Mouse (Mus musculus): ENCODE results near the gene Fam187b. TPM values are rescaled to one million over a fixed set of nuclear protein-coding genes. Genes with fewer than 3 reads are reported as not detected.

The Fam187b gene
- polyA plus RNA-seq, 1 experiment from 2014 or later, result 2.4 TPM

Other genes starting within 250 kb of the Fam187b start
- gene Tmem147, start 244.2 kb upstream of the Fam187b start, polyA plus RNA-seq (2015; fragmentation: Nextera tagmentation; extraction: Ambion mirVana), result 97.4 and 105 TPM in 2 replicates
- gene Gapdhs, start 230.1 kb upstream of the Fam187b start, polyA plus RNA-seq (2015; fragmentation: Nextera tagmentation; extraction: Ambion mirVana), result not detected in 2 replicates
- 0.12 and 0.61 TPM in 2 replicates for gene Sbsn, start 222.3 kb upstream of the Fam187b start, polyA plus RNA-seq (2015; fragmentation: Nextera tagmentation; extraction: Ambion mirVana)
- gene Dmkn, start 210.0 kb upstream of the Fam187b start, polyA plus RNA-seq (2015; fragmentation: Nextera tagmentation; extraction: Ambion mirVana), result 0.32 and 0.99 TPM in 2 replicates
- 0.21 and 2.5 TPM in 2 replicates for gene Krtdap, start 185.9 kb upstream of the Fam187b start, polyA plus RNA-seq (2015; fragmentation: Nextera tagmentation; extraction: Ambion mirVana)
- 0.94 and 1.2 TPM in 2 replicates for gene Ffar2, start 150.0 kb upstream of the Fam187b start, polyA plus RNA-seq (2015; fragmentation: Nextera tagmentation; extraction: Ambion mirVana)
- gene Ffar3, start 117.6 kb upstream of the Fam187b start, polyA plus RNA-seq (2015; fragmentation: Nextera tagmentation; extraction: Ambion mirVana), result not detected in 2 replicates
- not detected in 2 replicates for gene Ffar1, start 112.2 kb upstream of the Fam187b start, polyA plus RNA-seq (2015; fragmentation: Nextera tagmentation; extraction: Ambion mirVana)
- gene Cd22, start 93.4 kb upstream of the Fam187b start, polyA plus RNA-seq (2015; fragmentation: Nextera tagmentation; extraction: Ambion mirVana), result 0.81 and 0.86 TPM in 2 replicates
- 0.32 and 0.39 TPM in 2 replicates for gene Mag, start 58.9 kb upstream of the Fam187b start, polyA plus RNA-seq (2015; fragmentation: Nextera tagmentation; extraction: Ambion mirVana)
- not detected in 2 replicates for gene Hamp2, start 49.1 kb upstream of the Fam187b start, polyA plus RNA-seq (2015; fragmentation: Nextera tagmentation; extraction: Ambion mirVana)
- gene Hamp, start 29.8 kb upstream of the Fam187b start, polyA plus RNA-seq (2015; fragmentation: Nextera tagmentation; extraction: Ambion mirVana), result 22.2 and 25.5 TPM in 2 replicates
- gene Usf2, start 17.0 kb upstream of the Fam187b start, polyA plus RNA-seq (2015; fragmentation: Nextera tagmentation; extraction: Ambion mirVana), result 12.4 TPM in 2 replicates
- 28.1 and 31.2 TPM in 2 replicates for gene Lsr, start 326 bp upstream of the Fam187b start, polyA plus RNA-seq (2015; fragmentation: Nextera tagmentation; extraction: Ambion mirVana)
- gene Fxyd5, start 68.7 kb downstream of the Fam187b start, polyA plus RNA-seq (2015; fragmentation: Nextera tagmentation; extraction: Ambion mirVana), result 19.8 and 22.4 TPM in 2 replicates
- gene Fxyd7, start 77.7 kb downstream of the Fam187b start, polyA plus RNA-seq (2015; fragmentation: Nextera tagmentation; extraction: Ambion mirVana), result 0.17 and 0.26 TPM in 2 replicates
- 88.6 and 99.1 TPM in 2 replicates for gene Fxyd1, start 83.4 kb downstream of the Fam187b start, polyA plus RNA-seq (2015; fragmentation: Nextera tagmentation; extraction: Ambion mirVana)
- 0.03 TPM in 1 of 2 replicates, not detected in the other for gene Lgi4, start 85.6 kb downstream of the Fam187b start, polyA plus RNA-seq (2015; fragmentation: Nextera tagmentation; extraction: Ambion mirVana)
- gene Fxyd3, start 102.9 kb downstream of the Fam187b start, polyA plus RNA-seq (2015; fragmentation: Nextera tagmentation; extraction: Ambion mirVana), result 0.35 and 0.92 TPM in 2 replicates
- gene Hpn, start 141.5 kb downstream of the Fam187b start, polyA plus RNA-seq (2015; fragmentation: Nextera tagmentation; extraction: Ambion mirVana), result 98.6 and 145 TPM in 2 replicates
- 1.0 and 1.2 TPM in 2 replicates for gene Scn1b, start 153.2 kb downstream of the Fam187b start, polyA plus RNA-seq (2015; fragmentation: Nextera tagmentation; extraction: Ambion mirVana)
- 11.9 and 14.3 TPM in 2 replicates for gene Gramd1a, start 182.1 kb downstream of the Fam187b start, polyA plus RNA-seq (2015; fragmentation: Nextera tagmentation; extraction: Ambion mirVana)